Comparison of ENCODE assay signal across 14 mouse cellular contexts in the genomic region with DNA sequence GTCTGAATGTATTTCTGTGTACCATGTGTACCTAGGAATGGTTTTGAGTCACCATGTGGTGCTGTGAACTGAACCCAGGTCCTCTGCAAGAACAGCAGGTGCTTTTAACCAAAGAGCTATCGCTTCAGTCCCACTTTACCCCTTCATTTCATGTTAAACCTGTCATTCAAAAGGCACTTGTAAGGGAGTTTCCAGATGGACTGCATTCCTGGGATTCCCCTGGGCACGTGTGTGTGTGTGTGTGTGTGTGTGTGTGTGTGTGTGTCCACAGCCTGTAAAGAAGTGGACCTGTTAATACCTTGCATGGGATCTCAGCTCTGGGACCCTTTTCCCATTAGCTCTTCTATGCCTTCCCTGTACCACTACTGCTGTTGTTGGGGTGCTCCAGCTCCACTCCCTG.
"Had no signal": no experiment of that assay in that cellular context is flagged by ENCODE, and none has a peak within 500 bp of the region (broad histone marks: within the 10 kb centered on the region; RNA-seq: fewer than 3 reads in every experiment).

No protein-coding gene starts in this region.

- H3K27ac ChIP-seq: liver, embryonic 13.5 days; liver, embryonic 15.5 days; lung, embryonic 15.5 days; midbrain, embryonic 10.5 days; midbrain, embryonic 12.5 days; neural tube, embryonic 12.5 days; stomach, embryonic 15.5 days had no signal

- H3K9ac ChIP-seq: liver, embryonic 13.5 days; liver, embryonic 15.5 days; liver, postnatal 0 days; lung, embryonic 15.5 days; midbrain, embryonic 12.5 days; neural tube, embryonic 12.5 days; stomach, embryonic 15.5 days had no signal

- DNase-seq: liver, embryonic 13.5 days; liver, postnatal 0 days; midbrain, embryonic 14.5 days; right cerebral cortex, postnatal 14 days; thymus, adult 2 months; thymus, postnatal 25 days; thymus, postnatal 4 days had no signal

- H3K4me1 ChIP-seq: lung, embryonic 15.5 days; midbrain, embryonic 10.5 days; midbrain, embryonic 12.5 days; neural tube, embryonic 12.5 days; stomach, embryonic 15.5 days had no signal

- H3K4me3 ChIP-seq: liver, embryonic 13.5 days; liver, embryonic 15.5 days; lung, embryonic 15.5 days; midbrain, embryonic 10.5 days; midbrain, embryonic 12.5 days; neural tube, embryonic 12.5 days; stomach, embryonic 15.5 days had no signal

- H3K9me3 ChIP-seq: liver, embryonic 13.5 days; liver, embryonic 15.5 days; lung, embryonic 15.5 days; midbrain, embryonic 10.5 days; midbrain, embryonic 12.5 days; neural tube, embryonic 12.5 days; stomach, embryonic 15.5 days had no signal

- ATAC-seq: liver, postnatal 0 days had no signal

- H3K4me2 ChIP-seq: liver, embryonic 11.5 days; liver, embryonic 13.5 days; liver, embryonic 15.5 days; lung, embryonic 15.5 days; midbrain, embryonic 12.5 days; neural tube, embryonic 12.5 days; stomach, embryonic 15.5 days had no signal

- H3K27me3 ChIP-seq: liver, embryonic 13.5 days; liver, embryonic 15.5 days; lung, embryonic 15.5 days; midbrain, embryonic 12.5 days; neural tube, embryonic 12.5 days; stomach, embryonic 15.5 days had no signal
